Mouse (Mus musculus): ENCODE data around the gene Ubl5. TPM values are rescaled to one million over a fixed set of nuclear protein-coding genes. Genes with fewer than 3 reads are reported as not detected.

Ubl5 gene
- polyA plus RNA-seq, 1 experiment: 657 TPM

- Histone ChIP-seq H3K36me3 (ENCODE audit: control insufficient read depth, insufficient read depth, low read length) (no peaks in the 10 kb centered on the region), H3K4me3 (ENCODE audit: insufficient read depth, low read depth, low read length) (no peak overlapping the region), H3K4me1 (ENCODE audit: control insufficient read depth, insufficient read depth, low read length) (no peaks in the 10 kb centered on the region), H3K27me3 (replicated peaks; ENCODE audit: control insufficient read depth, insufficient read depth, low read length) (no peaks in the 10 kb centered on the region), H3K27ac (ENCODE audit: insufficient read depth, low read depth, low read length) (no peak overlapping the region)
- DNase-seq: no peak
- TF ChIP-seq CTCF (conservative IDR thresholded peaks at IDR 0.05; ENCODE audit: insufficient read depth, insufficient read length, low read depth, low read length) (no peak), POLR2A (IDR thresholded peaks at IDR 0.05; ENCODE audit: low read depth, low read length) (no peak)
- 86% methylated on average over 5 of the region's 5 CpGs for WGBS
Observed at GRCm38 (mm10) chr9:20696107-20696712, 53.5 kb downstream of the Ubl5 start.

Other genes starting within 250 kb of the Ubl5 start
- 1.5 and 2.2 TPM in 2 replicates for gene Zfp26, start 182.7 kb upstream of the Ubl5 start, polyA plus RNA-seq (2012; rRNA removed)
- 4.6 and 5.6 TPM in 2 replicates for gene Zfp426, start 150.1 kb upstream of the Ubl5 start, polyA plus RNA-seq (2012; rRNA removed)
- gene Zfp266, start 121.5 kb upstream of the Ubl5 start, polyA plus RNA-seq (2012; rRNA removed): 4.7 and 6.6 TPM in 2 replicates
- gene Zfp846, start 61.6 kb upstream of the Ubl5 start, polyA plus RNA-seq (2012; rRNA removed): 1.4 and 1.9 TPM in 2 replicates
- 22.0 and 24.7 TPM in 2 replicates for gene Fbxl12, start 1.9 kb downstream of the Ubl5 start, polyA plus RNA-seq (2012; rRNA removed)
- 18.3 and 18.9 TPM in 2 replicates for gene Pin1, start 9.2 kb downstream of the Ubl5 start, polyA plus RNA-seq (2012; rRNA removed)
- 2.0 and 2.3 TPM in 2 replicates for gene Olfm2, start 103.5 kb downstream of the Ubl5 start, polyA plus RNA-seq (2012; rRNA removed)
- gene Col5a3, start 172.2 kb downstream of the Ubl5 start, polyA plus RNA-seq (2012; rRNA removed): 2.1 and 3.0 TPM in 2 replicates
- gene Rdh8, start 175.6 kb downstream of the Ubl5 start, polyA plus RNA-seq (2012; rRNA removed): not detected in 2 replicates
- gene A230050P20Rik, start 225.8 kb downstream of the Ubl5 start, polyA plus RNA-seq (2012; rRNA removed): 31.7 and 40.3 TPM in 2 replicates
- 3.6 and 4.0 TPM in 2 replicates for gene Angptl6, start 236.8 kb downstream of the Ubl5 start, polyA plus RNA-seq (2012; rRNA removed)
- 28.3 and 31.2 TPM in 2 replicates for gene Ppan, start 245.3 kb downstream of the Ubl5 start, polyA plus RNA-seq (2012; rRNA removed)